Mouse (Mus musculus): ENCODE results near the gene Araf.
"Not testable (repeated sequence)": the region's sequence is repeated elsewhere in the genome, so short reads cannot be mapped to it uniquely, and the experiment has no call there.

Araf gene

DNA sequence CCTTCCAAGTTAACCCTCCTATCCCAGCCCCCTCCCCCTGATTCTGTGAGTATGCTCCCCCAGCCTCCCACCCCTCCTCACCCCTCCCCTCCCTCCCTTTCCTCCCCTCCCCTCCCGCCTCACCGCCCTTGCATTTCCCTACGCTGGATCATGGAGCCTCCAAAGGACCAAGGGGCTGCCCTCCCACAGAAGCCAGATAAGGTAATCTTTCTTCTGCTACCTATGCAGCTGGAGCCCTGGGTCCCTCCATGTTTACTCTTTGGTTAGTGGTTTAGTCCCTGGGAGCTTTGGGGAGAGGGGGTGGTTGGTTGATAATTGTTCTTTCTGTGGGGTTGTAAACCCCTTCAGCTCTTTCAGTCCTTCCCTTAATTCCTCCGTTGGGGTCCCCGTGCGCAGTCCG lies at the start of gene Araf:
Gene Araf (plus strand): TSS at position 134 of the 400 bp plus-strand sequence.
- no peak for DNase-seq (ENCODE audit: low read depth, low spot score)

- no peak for DNase-seq (ENCODE audit: low read depth, low spot score)
These were observed 48.8 kb upstream of the Araf start for GRCm38 (mm10) chrX:20748829-20749228.

- no peak for DNase-seq (ENCODE audit: low read depth, low spot score)
These were observed 36.4 kb upstream of the Araf start for GRCm38 (mm10) chrX:20761201-20761600.

DNA sequence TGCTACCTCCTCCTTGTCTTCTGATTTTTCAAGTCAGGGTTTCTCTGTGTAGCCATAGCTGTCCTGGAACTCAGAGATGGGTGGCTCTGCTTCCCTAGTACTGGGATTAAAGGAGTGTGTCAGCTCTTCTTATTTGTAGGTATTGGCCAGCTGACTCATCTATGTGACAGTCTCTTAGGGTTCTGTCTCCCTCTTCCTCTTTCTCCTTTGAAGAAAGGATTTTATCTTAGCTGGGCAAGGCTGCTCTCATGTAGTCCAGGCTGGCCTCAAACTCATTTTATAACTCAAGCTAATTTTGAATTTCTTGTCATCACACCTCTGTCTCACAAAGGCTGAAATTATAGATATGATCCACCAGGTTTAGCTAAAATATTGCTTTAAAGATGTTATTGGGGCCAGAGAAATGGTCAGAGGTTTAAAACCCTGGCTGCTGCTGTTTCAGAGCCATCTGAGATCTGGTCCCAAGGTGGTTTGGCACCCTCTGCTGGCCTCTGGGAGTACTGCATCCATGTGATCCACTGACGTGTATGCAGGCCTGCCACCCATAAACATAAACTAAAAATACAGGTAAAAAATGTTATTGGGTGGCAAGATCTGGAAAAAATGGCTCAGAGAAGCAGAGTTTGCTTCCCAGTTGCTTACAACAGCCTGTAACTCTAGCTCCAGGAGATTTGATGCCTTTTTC lies 26.8 kb upstream of the Araf start:
- DNase-seq (ENCODE audit: low read depth, low spot score): peak; percentile 68

DNA sequence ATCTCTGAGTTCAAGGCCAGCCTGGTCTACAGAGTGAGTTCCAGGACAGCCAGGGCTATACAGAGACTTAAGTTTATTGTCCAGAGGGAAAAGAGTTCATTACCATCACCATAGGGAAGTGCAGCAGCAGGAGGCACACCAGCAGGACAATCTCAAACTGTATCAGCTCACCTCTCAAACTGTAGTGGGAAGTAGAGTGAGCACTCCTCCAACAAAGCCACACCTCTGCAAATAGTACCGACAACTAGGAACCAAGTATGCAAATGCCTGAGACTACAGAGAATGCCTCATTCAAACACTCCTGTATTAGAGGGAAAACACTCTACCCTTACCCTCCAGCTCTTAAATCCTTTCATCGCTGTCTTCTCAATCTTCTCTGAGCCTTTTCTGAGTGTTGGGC lies 25.9 kb upstream of the Araf start:
- DNase-seq (ENCODE audit: low read depth, low spot score): no peak

DNA sequence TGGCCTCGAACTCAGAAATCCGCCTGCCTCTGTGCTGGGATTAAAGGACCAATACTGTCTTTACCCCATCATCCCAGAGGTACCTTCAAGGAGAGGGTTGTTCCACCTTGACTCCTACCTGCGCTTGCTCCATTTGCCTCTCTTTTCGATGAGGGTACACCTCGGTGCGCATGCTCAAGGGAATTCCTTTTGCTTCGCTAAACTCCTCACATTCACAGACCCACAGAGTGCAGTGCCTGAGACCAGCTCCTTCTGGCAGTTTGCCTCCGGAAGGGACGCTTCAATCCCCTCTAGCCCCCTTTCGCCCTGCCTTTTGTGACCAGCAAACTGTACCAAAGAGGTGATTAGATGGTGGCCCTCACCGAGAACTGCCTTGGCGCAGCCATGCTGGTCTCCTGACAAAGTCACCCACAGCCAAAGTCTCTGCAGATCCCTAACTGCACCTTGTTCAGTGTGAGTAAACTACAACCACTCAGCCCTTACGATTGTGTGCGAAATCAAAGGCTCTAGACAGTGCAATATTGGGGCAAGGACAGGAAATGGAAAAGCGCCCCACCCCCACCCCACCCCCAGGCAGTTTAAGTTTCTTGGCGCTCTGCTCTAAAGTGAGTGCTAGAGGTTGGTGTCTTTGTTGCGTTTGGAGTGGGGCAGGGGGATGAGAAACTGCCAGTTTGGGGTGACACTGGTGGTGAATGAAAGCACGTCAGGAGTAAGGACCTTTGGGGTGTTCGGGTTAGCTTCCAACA lies 22.2 kb upstream of the Araf start:
- DNase-seq (ENCODE audit: low read depth, low spot score): no peak

- DNase-seq (ENCODE audit: low read depth, low spot score): no peak
These were observed 20.0 kb upstream of the Araf start for GRCm38 (mm10) chrX:20777619-20778018.

- peak; percentile 55 for DNase-seq (ENCODE audit: low read depth, low spot score)
These were observed 10.3 kb upstream of the Araf start for GRCm38 (mm10) chrX:20787309-20787708.

DNA sequence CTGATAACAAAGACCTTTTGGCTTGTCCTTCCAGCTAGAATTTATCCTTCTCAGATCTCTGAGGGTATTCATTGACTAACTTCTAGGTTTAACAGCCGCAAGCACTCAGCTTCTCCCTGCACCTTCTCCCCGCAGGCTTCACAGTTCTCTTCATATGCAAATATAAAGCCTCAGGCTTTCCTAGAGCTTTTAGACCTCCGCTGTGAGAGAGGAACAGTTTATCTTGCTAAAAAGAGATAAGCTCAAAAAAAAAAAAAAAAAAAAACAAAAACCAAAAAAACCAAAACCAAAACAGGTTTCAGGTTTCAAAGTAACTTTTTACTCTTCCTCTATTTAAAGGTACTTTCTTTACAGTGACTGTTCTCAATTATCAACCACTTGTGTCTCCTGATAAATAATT lies 5.2 kb upstream of the Araf start:
- no peak for DNase-seq (ENCODE audit: low read depth, low spot score)

DNA sequence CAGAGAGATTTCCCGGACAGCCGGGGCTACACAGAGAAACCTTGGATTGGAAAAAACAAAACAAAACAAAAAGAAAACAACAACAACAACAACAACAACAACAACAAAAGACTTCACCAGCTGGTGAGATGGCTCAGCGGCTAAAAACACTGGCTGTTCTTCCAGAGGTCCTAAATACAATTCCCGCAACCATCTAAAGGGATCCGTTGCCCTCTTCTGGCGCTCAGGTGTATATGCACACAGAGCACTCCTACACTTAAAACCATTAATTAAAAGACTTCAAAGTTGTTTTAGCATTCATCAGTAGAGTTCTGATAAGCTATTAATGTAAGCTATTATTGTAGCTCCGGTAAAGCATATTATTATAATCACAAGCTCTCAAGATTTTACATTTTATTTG lies 4.4 kb upstream of the Araf start:
- DNase-seq (ENCODE audit: low read depth, low spot score): no peak

DNA sequence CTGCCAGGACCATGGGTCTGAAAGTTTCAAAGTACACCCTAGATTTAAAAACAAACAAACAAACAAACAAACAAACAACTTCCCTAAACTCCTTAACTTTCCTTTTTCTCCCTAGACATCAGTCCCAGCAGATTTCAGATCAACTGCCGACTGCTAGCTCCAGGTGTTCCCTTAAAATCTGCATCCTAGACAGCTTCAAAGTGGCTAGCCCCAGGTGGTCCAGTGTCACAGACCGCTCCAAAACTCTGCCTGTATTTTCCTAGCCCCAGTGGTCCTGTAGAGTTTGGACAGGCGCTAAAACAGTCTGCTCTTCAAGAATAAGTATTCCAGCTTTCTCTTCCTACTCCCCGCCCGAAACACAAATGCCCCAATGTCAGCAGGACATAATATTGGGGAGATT lies 3.4 kb upstream of the Araf start:
- DNase-seq (ENCODE audit: low read depth, low spot score): no peak

DNA sequence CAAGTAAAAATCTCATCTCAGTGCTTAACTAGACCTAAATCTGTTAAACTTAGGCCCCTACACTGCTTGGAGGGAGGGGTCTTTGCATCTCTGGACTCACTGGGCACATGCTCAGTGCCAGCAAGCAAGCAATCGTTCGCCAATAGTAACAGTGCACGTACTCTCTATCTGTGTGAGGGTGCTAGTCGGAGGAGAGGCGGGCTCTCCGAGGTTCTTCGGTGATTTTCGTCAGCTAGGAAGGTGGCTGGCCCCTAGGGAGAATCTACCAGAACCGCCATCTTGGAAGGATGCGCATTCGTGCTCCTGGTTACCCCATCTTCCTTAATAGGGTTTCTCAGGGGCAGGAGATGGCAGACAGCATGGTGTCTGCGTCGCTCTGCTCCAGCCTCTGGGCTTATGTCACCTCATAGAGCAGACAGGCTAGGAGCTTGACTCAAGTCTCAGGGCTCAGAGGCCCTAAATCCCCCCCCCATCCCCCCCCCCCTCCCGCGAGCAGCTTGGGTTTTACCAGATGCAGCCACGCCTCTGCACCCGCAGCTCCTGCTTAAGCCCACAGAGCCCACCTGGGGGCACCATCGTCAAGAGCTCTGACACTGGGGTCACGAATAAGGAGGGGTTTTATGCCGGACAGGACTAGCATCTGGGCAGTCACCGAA lies 655 bp downstream of the Araf start:
- no peak for DNase-seq (ENCODE audit: low read depth, low spot score)

DNA sequence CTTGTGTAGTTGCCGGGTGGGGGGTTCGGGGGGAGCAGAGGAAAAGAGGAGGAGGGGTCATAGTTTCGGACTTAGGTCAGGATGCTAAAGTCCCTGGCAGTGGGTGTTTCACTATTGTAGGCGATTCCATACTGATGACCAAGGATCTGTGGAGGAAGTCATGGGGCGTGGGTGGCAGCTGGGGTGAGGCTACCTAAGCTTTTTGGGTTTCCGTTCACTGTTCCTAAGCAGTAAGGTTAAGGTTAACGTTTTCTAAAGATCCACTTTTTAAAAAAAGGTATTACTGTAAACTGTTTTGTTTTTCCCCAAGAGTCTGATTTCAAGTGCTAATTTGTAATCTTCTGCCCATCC lies 1.2 kb downstream of the Araf start:
- no peak for DNase-seq (ENCODE audit: low read depth, low spot score)

GRCm38 (mm10) chrX:20801456-20801855 lies 3.8 kb downstream of the Araf start:
- DNase-seq (ENCODE audit: low read depth, low spot score): no peak

GRCm38 (mm10) chrX:20804301-20804700 lies 6.7 kb downstream of the Araf start:
- DNase-seq (ENCODE audit: low read depth, low spot score): not testable (repeated sequence)

GRCm38 (mm10) chrX:20806295-20806694 lies 8.7 kb downstream of the Araf start:
- DNase-seq (ENCODE audit: low read depth, low spot score): no peak

- DNase-seq (ENCODE audit: low read depth, low spot score): no peak
These were observed 19.4 kb downstream of the Araf start for GRCm38 (mm10) chrX:20816974-20817373.

DNA sequence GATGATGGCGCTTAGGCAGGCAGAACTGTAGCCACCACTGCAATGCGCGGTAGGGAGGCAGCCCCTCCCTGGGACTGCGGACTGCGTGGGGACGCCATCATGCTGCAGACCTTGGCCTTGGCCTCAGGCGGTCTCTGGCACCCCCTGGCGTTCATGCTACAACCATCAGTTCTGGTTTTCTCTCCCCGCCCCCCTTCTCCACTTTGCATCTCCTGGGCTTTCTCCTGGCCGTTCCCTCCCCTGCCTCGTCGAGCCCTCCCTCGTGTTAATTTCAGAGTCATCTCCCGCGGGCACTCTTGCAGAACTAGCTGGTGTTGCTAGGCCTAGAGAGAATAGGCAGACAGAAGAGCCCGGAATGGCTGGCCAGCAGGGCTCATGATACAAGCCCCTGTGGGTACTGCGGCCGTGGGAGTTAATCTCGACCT lies 21.6 kb downstream of the Araf start:
- DNase-seq (ENCODE audit: low read depth, low spot score): peak; percentile 42

DNA sequence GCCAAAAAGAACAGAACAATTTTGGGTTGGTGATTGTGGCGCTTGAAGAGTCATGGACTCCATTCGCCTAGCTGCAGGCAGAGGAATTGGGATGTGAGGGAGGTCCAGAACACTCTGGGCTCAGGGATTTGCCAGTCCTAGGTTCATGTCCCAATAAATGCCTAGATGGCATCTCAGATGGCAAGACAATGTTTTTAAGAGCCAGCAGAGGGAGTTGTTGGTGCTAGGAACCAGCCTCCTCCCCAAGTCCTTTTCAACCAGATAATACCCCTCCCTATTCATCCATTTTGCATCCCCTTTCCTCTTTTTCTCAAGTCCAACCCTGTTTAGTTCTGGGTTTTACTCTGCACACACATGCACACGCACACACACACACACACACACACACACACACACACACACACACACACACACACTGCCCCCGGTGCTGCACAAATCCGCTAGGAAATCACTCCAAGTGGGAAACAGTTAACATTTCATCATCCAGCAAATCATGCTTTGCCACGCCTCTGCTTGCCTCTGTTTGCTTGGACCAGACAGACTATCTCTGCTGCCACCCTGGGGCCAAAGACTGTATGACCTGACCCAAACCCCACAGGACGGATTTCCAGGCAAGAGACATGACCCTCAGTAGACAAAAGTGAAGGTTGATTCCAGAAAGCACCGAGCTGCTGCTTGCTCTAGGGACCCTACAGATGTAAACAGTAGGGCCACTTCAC lies 22.3 kb downstream of the Araf start:
- no peak for DNase-seq (ENCODE audit: low read depth, low spot score)

GRCm38 (mm10) chrX:20828934-20829333 lies 31.3 kb downstream of the Araf start:
- DNase-seq (ENCODE audit: low read depth, low spot score): no peak

GRCm38 (mm10) chrX:20847232-20847631 lies 49.6 kb downstream of the Araf start:
- DNase-seq (ENCODE audit: low read depth, low spot score): no peak

DNA sequence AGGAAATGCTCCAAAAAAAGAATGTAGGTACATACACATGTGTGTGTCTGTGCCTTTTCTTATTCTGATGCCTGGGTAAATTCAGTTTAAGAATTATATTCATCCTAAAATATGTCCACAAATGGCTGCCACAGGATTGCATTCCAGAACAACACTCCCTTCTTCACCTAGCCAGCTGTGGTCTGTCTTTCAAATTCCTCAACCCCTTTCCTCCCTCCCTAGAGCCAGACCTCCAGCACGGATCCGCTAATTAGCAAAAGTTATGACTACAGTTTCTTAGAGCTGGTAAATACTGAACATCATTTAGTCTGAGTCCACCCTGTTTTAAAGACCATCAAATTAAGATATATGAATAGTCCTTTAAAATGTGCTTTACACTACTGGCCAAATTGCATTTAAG lies 50.2 kb downstream of the Araf start:
- DNase-seq (ENCODE audit: low read depth, low spot score): no peak
